Mouse (Mus musculus) cerebellum, adult 9-11 months (tissue): Measurements from ENCODE around the gene Gm21904.
"Not testable (repeated sequence)": the region's sequence is repeated elsewhere in the genome, so short reads cannot be mapped to it uniquely, and the experiment has no call there.

Source experiments
- DNase-seq: peaks from one replicate; pipeline ENCODE4 v3.0.0; 2022

Gene Gm21904

GRCm38 (mm10) chrY:17846166-17846565 is at the start of gene Gm21904:
Gene Gm21904 (minus strand): TSS chrY:17846266.
- not testable (repeated sequence) for DNase-seq

- DNase-seq = not testable (repeated sequence)
Measured at GRCm38 (mm10) chrY:17874441-17874840, 28.4 kb upstream of the Gm21904 start, which contains the start of the genes Gm20772 and Gm20831. Gene Gm20772 (plus strand): TSS chrY:17874741. Gene Gm20831 (plus strand): TSS chrY:17874741.
